Mouse (Mus musculus) erythroid progenitor cell, adult 5-6 weeks (primary cell): ENCODE measurements around the gene Fyttd1. TPM values are rescaled to one million over a fixed set of nuclear protein-coding genes. Genes with fewer than 3 reads are reported as not detected.
"Not testable (repeated sequence)": the region's sequence is repeated elsewhere in the genome, so short reads cannot be mapped to it uniquely, and the experiment has no call there.

Experiments
- ATAC-seq: replicated peaks from 2 replicates; pipeline ENCODE4 v1.8.0; 2016; ENCODE audit warnings: moderate number of reproducible peaks, mild to moderate bottlenecking, moderate TSS enrichment, inconsistent platforms; ENCODE audit not compliant: poor library complexity, low FRiP score, severe bottlenecking
- total RNA-seq, 2 experiments: library from RNA; stranded (forward) in 1 of 2; stranded (reverse) in 1 of 2; fragments of 150-400 nt in 1 of 2; fragments of 186-747, 209-891 nt in 1 of 2; gene quantifications; 2 replicates each; pipeline versions ENCODE4 v1.2.3 to v1.2.4; 2015 to 2017; ENCODE audit warnings: low replicate concordance in 2 of 2

Gene Fyttd1
- total RNA-seq, 2 experiments from 2014 or later, result 11.3 to 19.7 TPM

DNA sequence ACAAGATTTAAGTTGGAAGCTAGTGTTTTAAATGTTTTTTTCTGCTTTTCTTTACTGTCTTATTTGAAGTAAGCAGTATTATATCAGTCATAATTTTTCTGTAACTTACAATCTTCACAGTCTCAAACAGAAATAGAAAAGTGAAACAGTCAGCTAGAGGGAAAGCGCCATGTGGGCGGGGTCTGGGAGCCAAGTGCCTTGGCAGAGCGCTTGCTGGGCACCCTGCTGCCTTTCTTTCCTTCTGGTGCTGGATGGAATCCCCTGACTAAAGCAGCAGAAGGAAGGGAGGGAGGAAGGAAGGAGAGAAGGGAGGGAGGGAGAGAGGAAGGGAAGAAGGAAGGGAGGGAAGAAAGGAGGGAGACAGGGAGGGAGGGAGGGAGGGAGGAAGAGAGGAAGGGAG is 62.0 kb downstream of the Fyttd1 start:
- ATAC-seq, result not testable (repeated sequence)

DNA sequence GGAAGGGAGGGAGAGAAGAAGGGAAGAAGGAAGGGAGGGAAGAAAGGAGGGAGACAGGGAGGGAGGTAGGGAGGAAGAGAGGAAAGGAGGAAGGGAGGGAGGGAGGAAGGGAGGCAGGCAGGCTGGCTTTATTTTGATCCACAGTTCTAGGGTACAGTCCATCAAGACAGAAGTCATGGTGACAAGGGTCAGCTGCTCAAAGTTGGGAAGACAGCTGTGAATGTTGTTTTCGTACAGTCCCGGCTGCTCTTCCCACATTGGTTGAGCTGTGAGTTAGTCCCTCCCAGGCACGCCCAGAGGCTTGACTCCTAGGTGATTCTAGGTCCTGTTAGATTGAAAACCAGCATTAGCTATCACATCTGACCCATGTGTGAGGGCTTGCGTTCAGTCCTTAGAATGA is 62.4 kb downstream of the Fyttd1 start:
- ATAC-seq, result not testable (repeated sequence)

GRCm38 (mm10) chr16:32941226-32941625 is 63.9 kb downstream of the Fyttd1 start:
- ATAC-seq, result not testable (repeated sequence)

GRCm38 (mm10) chr16:32942694-32943093 is 65.4 kb downstream of the Fyttd1 start:
- ATAC-seq, result no peak

GRCm38 (mm10) chr16:32945379-32945778 is 68.1 kb downstream of the Fyttd1 start:
- ATAC-seq, result no peak

- ATAC-seq, result no peak
Measured at GRCm38 (mm10) chr16:32948016-32948415, 70.7 kb downstream of the Fyttd1 start.

- no peak for ATAC-seq
Measured at GRCm38 (mm10) chr16:32948656-32949055, 71.4 kb downstream of the Fyttd1 start.

- ATAC-seq, result no peak
Measured at GRCm38 (mm10) chr16:32949281-32949680, 72.0 kb downstream of the Fyttd1 start.

- ATAC-seq, result no peak
Measured at GRCm38 (mm10) chr16:32951074-32951473, 73.8 kb downstream of the Fyttd1 start.

DNA sequence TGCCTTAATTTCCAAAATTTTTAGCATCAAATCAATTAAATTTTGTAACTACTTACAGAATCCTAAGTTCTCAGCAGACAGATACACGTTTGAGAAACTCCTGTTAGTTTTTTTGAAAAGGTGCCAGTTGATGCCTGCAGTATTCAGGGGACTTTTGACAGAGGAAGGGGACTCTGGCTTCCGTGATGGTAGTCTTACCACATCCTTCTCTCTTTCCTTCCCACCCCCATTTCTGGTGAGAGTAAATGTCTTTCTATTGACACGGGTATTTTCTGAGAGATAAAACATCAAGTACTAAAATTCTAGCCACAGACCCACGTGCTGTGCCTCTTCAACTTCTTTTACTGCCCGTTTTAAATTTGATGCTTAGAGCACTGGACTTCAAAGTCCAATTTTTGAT is 76.5 kb downstream of the Fyttd1 start:
- ATAC-seq, result no peak

DNA sequence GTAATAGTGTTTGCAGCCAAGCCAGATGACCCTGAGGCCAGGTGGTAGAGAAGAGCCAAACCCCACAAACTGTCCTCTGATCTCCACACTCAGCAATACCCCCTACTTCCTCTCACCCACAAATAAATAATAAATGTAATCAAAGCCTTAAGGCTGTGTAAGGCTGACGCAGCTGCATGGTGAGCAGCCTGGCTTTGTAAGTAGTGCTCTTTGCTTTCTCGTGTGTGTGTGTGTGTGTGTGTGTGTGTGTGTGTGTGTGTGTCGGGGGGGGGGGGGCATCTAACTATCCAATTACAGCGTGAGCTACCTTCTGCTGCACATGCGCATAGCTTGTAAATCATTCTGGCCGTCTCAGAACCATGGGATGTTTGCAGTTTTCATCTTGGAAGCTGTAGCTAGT is 77.0 kb downstream of the Fyttd1 start:
- ATAC-seq, result no peak

DNA sequence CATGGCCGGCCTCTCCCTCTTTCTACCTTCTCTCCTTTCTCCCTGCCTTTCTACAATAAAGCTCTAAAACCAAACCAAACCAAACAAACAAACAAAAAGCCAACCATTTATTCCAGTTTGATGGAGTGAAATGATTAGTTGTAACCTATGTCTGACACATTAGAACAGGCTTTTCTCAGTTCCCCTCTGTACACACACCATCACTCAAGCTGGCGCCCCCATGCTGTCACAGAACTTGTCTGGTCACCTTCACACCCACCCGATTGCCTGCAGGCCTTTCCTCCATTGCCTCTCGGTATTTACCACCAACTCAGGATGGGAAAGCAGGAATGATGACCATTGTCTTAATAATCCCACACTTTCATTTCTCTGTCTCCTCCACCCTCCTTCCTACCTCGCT is 79.6 kb downstream of the Fyttd1 start:
- ATAC-seq, result no peak

Other genes starting within 250 kb of the Fyttd1 start
- 124 and 134 TPM in 2 replicates for gene Tnk2, start 233.6 kb upstream of the Fyttd1 start, total RNA-seq (2015; ENCODE audit: low replicate concordance)
- 62.9 and 115 TPM in 2 replicates for gene Tnk2, start 233.6 kb upstream of the Fyttd1 start, total RNA-seq (2017; ENCODE audit: low replicate concordance)
- not detected in 2 replicates for gene Muc4, start 141.6 kb upstream of the Fyttd1 start, total RNA-seq (2015; ENCODE audit: low replicate concordance)
- not detected in 2 replicates for gene Muc4, start 141.6 kb upstream of the Fyttd1 start, total RNA-seq (2017; ENCODE audit: low replicate concordance)
- gene Muc20, start 80.1 kb upstream of the Fyttd1 start, total RNA-seq (2015; ENCODE audit: low replicate concordance), result not detected in 2 replicates
- gene Muc20, start 80.1 kb upstream of the Fyttd1 start, total RNA-seq (2017; ENCODE audit: low replicate concordance), result not detected in 2 replicates
- gene Smbd1, start 67.0 kb upstream of the Fyttd1 start, total RNA-seq (2015; ENCODE audit: low replicate concordance), result not detected in 2 replicates
- gene Smbd1, start 67.0 kb upstream of the Fyttd1 start, total RNA-seq (2017; ENCODE audit: low replicate concordance), result not detected in 2 replicates
- 6.5 and 13.0 TPM in 2 replicates for gene Rubcn, start 266 bp downstream of the Fyttd1 start, total RNA-seq (2015; ENCODE audit: low replicate concordance)
- 6.0 and 7.9 TPM in 2 replicates for gene Rubcn, start 266 bp downstream of the Fyttd1 start, total RNA-seq (2017; ENCODE audit: low replicate concordance)
- 12.6 and 17.6 TPM in 2 replicates for gene Lrch3, start 36.6 kb downstream of the Fyttd1 start, total RNA-seq (2015; ENCODE audit: low replicate concordance)
- gene Lrch3, start 36.6 kb downstream of the Fyttd1 start, total RNA-seq (2017; ENCODE audit: low replicate concordance), result 19.9 and 22.3 TPM in 2 replicates
- gene Iqcg, start 178.7 kb downstream of the Fyttd1 start, total RNA-seq (2015; ENCODE audit: low replicate concordance), result not detected in 2 replicates
- gene Iqcg, start 178.7 kb downstream of the Fyttd1 start, total RNA-seq (2017; ENCODE audit: low replicate concordance), result under 0.01 TPM in 1 of 2 replicates, not detected in the other
- 809 and 822 TPM in 2 replicates for gene Rpl35a, start 179.0 kb downstream of the Fyttd1 start, total RNA-seq (2015; ENCODE audit: low replicate concordance)
- gene Rpl35a, start 179.0 kb downstream of the Fyttd1 start, total RNA-seq (2017; ENCODE audit: low replicate concordance), result 235 and 511 TPM in 2 replicates
- 3.2 and 15.1 TPM in 2 replicates for gene Lmln, start 185.0 kb downstream of the Fyttd1 start, total RNA-seq (2015; ENCODE audit: low replicate concordance)
- gene Lmln, start 185.0 kb downstream of the Fyttd1 start, total RNA-seq (2017; ENCODE audit: low replicate concordance), result 1.2 and 3.8 TPM in 2 replicates